Mouse (Mus musculus) frontal cortex, postnatal 14 days (tissue): ENCODE data around the gene Birc2.
"Not testable (repeated sequence)": the region's sequence is repeated elsewhere in the genome, so short reads cannot be mapped to it uniquely, and the experiment has no call there.

Experiments
- DNase-seq, 2 experiments: peaks; one replicate each; pipeline ENCODE4 v3.0.0; 2022; ENCODE audit warnings: low spot score in 2 of 2

Birc2 gene

DNA sequence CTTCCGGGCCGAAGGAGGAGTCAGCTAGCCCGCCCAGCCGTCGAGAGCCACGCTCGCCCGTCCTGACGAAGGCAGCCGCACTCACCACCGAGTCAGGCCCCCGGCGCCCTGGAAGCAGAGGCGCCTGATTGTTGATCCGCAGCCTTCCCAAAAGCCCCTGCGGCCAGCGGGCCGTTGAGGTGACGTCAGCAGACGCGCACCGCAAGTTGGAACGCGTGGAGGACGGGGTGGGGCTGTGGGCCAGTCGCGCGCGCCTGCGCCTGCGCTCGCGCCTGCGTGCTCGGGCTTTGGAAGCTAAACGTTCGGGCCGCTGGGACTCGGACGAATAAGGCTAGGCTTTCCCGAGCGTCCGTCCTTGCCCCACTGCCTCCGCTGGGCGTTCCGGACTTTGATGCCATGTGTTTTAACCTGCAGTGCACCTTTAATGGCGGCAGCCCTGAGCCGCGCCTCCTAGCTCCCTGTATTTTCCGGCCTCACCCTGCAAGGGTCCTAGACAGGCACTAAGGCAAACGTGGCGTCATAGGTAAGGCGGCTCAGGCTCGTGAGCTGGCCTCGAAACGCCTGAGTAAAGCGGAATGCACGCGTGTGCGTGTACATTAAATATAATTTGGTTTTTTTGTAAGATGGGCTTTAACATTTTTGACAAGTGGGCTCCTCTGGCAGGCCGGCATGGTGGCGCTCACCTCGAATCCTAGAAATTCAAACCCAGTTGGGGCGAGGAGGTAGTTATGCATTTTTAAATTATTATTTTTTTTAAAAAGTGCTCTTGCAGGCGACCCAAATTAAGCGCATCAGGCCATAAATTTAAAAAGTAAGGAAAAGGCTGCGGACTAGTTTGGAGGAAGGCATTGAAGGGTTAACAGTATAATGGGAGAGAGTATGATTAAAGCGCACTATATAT, at the start of gene Birc2:
Gene Birc2, minus strand, starts transcription at position 160 of the 901 bp plus-strand sequence.
- peak; percentile 91 to 94 for DNase-seq

DNA sequence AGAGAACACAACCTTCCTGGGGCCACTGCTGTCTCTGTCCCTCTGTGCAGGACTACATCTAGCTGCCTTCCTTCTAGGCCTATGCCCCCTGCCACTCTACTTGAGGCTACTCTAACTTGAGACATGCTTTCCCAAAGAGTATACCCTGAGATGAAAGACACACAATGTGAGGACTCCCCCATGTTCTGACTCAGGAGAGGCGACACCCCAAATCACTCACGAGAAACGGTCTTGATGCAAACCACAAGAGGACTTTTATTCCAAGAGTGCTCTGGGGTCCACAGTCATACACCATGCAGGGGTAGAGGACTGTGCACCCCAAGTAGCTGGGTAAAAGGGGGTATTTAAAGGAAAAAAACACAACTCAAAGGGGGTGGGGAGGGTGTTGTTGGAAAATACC, 47.5 kb upstream of the Birc2 start:
- no peak for DNase-seq

DNA sequence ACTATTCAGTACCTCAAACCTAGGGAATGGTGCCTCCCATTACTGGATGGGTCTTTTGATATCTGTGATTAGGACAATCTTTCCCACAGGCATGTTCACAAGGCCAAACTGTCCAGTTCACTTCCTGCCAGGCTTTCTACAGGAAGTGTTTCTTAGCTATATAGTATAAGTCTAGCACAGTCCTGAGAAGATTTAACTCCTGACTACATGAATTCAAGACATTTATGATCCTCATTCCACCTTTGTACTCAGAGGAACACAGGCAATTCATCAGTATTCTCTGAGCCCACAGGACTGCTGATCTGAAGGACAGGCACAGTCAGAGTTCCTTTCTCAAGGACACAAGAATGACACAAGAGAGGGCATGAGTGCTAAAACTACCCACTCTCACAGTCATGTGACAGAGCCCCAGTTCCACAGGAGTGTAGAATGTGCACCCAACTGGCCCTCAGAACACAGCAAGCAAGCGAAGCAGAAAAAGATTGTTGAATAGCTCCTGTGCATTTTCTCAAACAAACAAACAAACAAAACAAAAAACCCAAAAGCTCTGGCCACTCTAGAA, 45.5 kb upstream of the Birc2 start:
- DNase-seq, result no peak

DNA sequence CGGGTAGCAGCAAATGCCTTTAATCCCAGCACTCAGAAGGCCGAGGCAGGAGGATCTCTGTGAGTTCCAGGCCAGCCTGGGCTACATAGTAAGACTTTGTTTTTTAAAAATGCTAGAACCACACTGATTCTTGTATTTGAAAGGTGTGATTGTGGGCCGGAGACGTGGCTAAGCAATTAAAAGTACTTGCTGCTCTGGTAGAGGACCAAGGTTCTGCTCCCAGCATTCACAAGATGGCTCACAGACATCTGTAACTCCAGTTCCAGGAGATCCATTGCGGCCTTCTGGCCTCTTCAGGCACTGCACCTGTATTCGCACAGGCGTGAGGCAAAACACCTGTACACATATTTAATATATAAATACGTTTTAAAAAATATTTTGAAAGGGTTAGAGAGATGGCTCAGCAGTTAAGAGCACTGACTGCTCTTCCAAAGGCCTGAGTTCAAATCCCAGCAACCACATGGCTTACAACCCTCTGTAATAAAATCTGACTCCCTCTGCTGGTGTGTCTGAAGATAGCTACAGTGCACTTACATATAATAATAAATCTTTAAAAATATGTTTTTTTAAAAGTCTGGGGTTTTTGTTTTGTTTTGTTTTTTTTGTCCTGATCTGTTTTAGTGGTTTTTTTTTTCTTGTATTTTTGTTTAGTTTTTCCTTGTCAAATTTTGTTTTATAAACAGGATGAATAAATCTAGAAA, 36.8 kb upstream of the Birc2 start:
- DNase-seq, result no peak

DNA sequence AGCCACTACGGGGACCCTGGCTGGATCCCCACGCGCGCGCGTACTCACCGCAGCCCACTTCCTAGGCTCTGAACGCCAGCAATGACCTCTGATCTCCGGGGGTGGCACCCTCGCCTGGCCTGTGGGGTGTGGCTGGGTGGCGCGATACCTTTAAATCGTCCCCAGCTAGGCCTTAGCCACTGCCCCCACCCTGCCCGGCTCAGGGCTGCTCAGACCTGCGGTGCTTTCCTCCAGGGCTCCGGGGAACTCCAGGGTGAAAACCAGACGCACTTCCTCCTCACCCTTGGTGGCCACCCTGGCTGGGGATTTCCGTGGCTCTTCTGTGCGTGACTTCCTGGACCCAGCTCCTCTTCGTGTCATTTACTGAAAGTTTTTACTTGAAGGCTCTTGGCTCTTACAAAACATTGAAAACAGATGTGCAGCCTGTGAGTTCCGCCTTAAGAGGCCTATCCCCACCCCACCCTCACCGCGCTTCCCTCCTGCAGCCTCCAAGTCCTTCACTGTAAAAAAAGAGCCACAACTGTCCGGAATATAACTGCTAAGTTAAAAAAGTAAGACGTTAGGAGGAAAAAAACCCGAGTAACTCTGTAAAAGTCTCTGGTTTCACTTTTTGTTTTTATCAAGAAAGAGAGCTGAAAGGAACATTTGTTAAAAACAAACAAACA, 36.0 kb upstream of the Birc2 start, which contains the start of gene Birc3:
Gene Birc3, minus strand, starts transcription at position 412 of the 665 bp plus-strand sequence.
- no peak for DNase-seq

DNA sequence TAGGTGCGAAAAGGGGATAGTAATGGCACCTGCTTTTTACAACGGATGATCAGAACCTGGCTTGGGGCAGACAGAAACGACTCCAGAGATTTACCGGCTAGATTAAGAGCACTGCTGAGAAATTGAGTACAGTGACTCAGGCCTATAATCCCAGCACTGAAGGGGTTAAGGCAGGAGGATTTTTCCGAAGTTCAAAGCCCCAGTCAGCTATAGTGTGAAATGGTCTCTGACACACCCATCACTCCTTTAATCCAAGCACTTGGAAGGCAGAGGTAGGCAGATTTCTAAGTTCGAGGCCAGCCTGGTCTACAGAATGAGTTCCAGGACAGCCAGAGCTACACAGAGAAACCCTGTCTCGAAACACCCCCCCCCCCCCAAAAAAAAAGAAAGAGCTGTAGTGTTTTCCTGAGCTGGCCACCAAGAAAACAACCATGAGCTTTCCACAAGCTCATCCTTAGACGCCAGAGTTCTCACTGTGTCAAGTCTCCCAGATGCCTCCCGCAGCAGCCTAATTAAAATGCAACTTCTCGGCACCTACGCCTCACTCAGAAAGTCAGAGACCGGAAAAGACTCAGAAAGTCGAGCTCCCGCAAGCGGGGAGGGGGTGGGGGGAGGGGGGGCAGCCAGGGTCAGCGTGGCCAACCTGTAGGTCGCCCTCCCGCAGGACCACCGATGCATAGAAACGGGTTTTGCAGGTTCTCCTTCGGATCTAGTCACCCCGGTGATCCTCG, 35.3 kb upstream of the Birc2 start:
- no peak for DNase-seq

GRCm38 (mm10) chr9:7871316-7872043, 34.6 kb upstream of the Birc2 start:
- DNase-seq, result no peak

DNA sequence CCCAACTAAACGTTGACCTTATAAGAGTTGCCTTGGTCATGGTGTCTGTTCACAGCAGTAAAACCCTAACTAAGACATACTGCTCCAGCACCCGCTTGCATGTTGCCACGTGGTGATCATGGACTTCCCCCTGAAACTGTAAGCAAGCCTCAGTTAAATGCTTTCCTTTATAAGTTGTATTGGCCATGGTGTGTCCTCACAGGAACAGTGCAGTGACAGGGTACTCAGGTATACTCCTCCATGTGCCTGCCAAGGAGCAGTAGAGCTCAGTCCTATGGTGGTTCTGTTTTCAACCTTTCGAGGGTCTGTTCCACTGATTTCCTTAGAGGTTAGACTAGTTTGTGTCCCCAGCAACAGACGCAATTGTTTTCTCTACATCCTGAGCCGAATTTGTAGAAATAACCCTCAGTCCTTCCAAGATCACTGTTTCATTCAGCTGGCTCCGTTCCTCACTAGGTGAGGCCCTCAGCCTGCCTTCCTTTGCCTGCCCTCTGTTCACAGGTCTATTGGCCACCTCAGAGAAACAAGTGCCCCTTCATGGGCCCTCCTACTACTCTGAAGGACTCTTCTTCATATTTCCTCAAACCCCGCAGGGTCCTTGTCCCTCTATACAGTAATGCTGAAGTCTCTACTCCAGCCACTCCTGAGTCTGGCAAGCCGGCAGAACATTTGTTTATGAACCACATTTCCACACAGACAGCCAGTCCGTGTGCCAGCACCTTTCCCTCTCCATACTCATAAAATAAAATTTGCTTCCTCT, 33.9 kb upstream of the Birc2 start:
- DNase-seq, result no peak

- DNase-seq, result no peak
Observed at GRCm38 (mm10) chr9:7868838-7869491, 32.1 kb upstream of the Birc2 start.

DNA sequence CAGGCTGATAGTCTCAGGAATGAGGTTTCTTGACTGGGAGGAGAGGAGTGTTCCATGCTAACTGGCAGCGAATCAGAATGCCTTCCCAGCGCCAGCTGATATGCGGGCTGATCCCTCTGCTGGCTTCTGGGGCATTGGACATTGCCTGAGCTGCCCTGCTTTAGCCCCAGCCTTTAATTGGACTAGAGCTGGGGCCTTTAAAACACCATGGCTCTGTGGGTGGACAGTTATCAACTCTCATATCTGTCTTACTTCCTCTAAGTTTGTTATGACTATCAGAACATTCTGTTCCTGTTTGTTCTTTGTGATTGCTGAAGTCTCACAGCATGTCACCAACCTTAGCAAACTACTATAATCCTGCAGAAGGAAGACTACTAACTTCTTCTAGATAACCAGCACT, 31.1 kb upstream of the Birc2 start:
- DNase-seq, result no peak

- DNase-seq, result not testable (repeated sequence)
Observed at GRCm38 (mm10) chr9:7866981-7867380, 30.1 kb upstream of the Birc2 start.

GRCm38 (mm10) chr9:7860976-7861375, 24.1 kb upstream of the Birc2 start:
- DNase-seq, result no peak

DNA sequence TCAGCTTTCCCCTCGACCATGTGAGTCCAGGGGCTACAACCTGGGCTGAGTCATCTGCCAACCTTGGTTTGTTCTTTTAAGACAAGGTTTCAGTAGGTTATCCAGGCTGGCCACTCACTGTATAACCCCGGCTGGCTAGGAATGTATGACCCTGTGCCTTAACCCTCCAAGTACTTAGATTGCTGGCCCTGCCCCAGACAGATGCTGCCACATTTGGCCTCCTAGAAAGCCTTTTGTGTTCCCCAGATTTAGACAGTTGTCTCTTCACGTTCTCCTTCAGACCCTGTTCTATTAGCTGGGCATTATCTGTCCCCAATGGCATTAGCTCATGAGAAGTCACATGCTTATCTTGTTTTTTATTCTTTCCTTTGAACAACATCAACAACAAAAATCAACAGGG, 19.0 kb upstream of the Birc2 start:
- no peak for DNase-seq

- no peak for DNase-seq
Observed at GRCm38 (mm10) chr9:7855374-7855773, 18.5 kb upstream of the Birc2 start.

GRCm38 (mm10) chr9:7854196-7854595, 17.3 kb upstream of the Birc2 start:
- not testable (repeated sequence) for DNase-seq

GRCm38 (mm10) chr9:7852346-7853230, 15.7 kb upstream of the Birc2 start:
- no peak for DNase-seq

DNA sequence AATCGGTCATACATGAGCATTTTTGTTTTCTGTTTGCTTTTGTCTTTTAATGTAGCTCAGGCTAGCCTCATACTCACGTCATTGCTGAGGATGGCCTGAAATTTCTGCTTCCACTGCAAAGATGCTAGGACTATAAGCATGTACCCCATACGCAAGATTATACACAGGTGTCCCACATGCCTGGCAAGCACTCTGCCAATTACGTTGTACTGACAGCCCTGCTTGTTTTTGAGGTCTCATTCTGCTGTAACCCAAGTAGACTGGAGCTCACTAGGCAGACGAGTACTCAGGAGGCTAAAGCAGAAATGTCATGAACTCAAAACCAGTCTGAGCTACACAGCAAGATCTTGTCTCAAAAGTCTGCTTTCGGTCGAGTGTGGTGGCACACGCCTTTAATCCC, 15.0 kb upstream of the Birc2 start:
- no peak for DNase-seq

GRCm38 (mm10) chr9:7848191-7848590, 11.3 kb upstream of the Birc2 start:
- no peak for DNase-seq
